24 mouse cellular contexts compared by ENCODE assay signal in the genomic region with DNA sequence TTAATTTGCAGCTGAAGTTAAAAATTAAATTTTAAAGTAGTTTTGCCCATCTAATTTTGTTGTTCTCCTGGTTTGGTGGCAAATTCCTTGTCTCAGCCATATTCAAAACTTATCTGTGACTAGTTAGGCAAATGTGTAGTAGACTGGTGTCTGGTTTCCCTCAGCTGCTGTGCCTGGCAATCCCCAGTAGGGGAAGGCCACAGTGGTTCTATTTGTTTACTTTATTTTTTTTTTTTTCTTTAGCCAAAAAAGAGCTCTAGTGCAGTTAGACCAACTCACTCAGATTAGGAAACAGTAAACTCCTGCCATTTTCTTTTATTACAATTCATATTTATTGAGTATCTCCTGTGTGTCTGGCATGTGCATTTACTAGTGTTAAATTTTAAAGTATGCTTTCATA. TPM values are rescaled to one million over a fixed set of nuclear protein-coding genes. Genes with fewer than 3 reads are reported as not detected.
DNase-seq lines count a peak whose midpoint lies in the region; TF ChIP-seq lines count a peak whose summit lies in the region.
"Had no signal": no experiment of that assay in that cellular context is flagged by ENCODE, and none has a peak within 500 bp of the region (broad histone marks: within the 10 kb centered on the region; RNA-seq: fewer than 3 reads in every experiment).

No protein-coding gene starts in this region.

- H3K27ac ChIP-seq in layer of hippocampus, adult 2 months: no peak overlapping the region
- no peak overlapping the region for H3K27ac ChIP-seq in embryonic facial prominence, embryonic 10.5 days (replicated peaks)
- H3K27ac ChIP-seq: embryonic facial prominence, embryonic 13.5 days; limb, embryonic 15.5 days; neural tube, embryonic 12.5 days had no signal

- peaks cover 22% of the 10 kb centered on the region for H3K36me3 ChIP-seq in embryonic facial prominence, embryonic 10.5 days (replicated peaks)

- H3K27me3 ChIP-seq in embryonic facial prominence, embryonic 10.5 days (replicated peaks; ENCODE audit: low read depth, poor library complexity, severe bottlenecking): no peaks in the 10 kb centered on the region
- H3K27me3 ChIP-seq: embryonic facial prominence, embryonic 13.5 days; limb, embryonic 15.5 days; neural tube, embryonic 12.5 days had no signal

- peak; percentile 57 for TF ChIP-seq CTCF in layer of hippocampus, adult 2 months (conservative IDR thresholded peaks at IDR 0.05)

- no peaks in the 10 kb centered on the region for H3K9me3 ChIP-seq in embryonic facial prominence, embryonic 10.5 days
- H3K9me3 ChIP-seq: embryonic facial prominence, embryonic 13.5 days; limb, embryonic 15.5 days; neural tube, embryonic 12.5 days had no signal

- peak; percentile 5 for DNase-seq in embryo, embryonic 11 days
- DNase-seq in embryo, embryonic 10 days (ENCODE audit: low spot score): no peak
- DNase-seq in layer of hippocampus, adult 2 months (ENCODE audit: low spot score in 2 of 2): no peak
- no peak for DNase-seq in layer of hippocampus, adult 18-20 months (ENCODE audit: low spot score in 2 of 2)
- DNase-seq in 3T3-L1 (ENCODE audit: low read depth, low spot score): peak; percentile 35
- DNase-seq in embryonic facial prominence, embryonic 10.5 days (ENCODE audit: low spot score): peak; percentile 18
- DNase-seq in gastrocnemius, adult 18-20 months (ENCODE audit: low spot score): no peak
- no peak for DNase-seq in thymus, postnatal 25 days
- DNase-seq: adrenal gland, postnatal 10 days; cerebellum, adult 8-10 months; cerebellum, postnatal 36 days; kidney, adult 8-10 months; kidney, postnatal 36 days; layer of hippocampus, adult 9-11 months; left cerebral cortex, postnatal 4 days; lung, postnatal 4 days; midbrain, embryonic 14.5 days; retina, postnatal 1 day; right cerebral cortex, postnatal 25 days; thymus, postnatal 14 days had no signal

- no peak overlapping the region for H3K4me3 ChIP-seq in layer of hippocampus, adult 2 months
- H3K4me3 ChIP-seq in embryonic facial prominence, embryonic 10.5 days: no peak overlapping the region
- H3K4me3 ChIP-seq: embryonic facial prominence, embryonic 13.5 days; limb, embryonic 15.5 days; neural tube, embryonic 12.5 days had no signal

- no peaks in the 10 kb centered on the region for H3K4me1 ChIP-seq in embryonic facial prominence, embryonic 10.5 days
- H3K4me1 ChIP-seq: embryonic facial prominence, embryonic 13.5 days; limb, embryonic 15.5 days; neural tube, embryonic 12.5 days had no signal

RNA-seq across cellular contexts. Expression of gene Pgm3, which starts 49.3 kb away (rescaled TPM):
- 10 to 100 TPM; 14.6 to 15.6 TPM for total RNA-seq in layer of hippocampus, adult 2 months (2021)
- 10 to 100 TPM; 17.6 to 18.1 TPM for total RNA-seq in layer of hippocampus, adult 18-20 months (2021)
- polyA plus RNA-seq in embryonic facial prominence, embryonic 10.5 days (2016; fragmentation: Nextera tagmentation; extraction: Ambion mirVana): 34.0 and 34.2 TPM in 2 replicates
- total RNA-seq in gastrocnemius, adult 18-20 months (2021): 1 to 10 TPM; 3.3 to 4.6 TPM

RNA-seq across cellular contexts. Expression of gene Rwdd2a, which starts 49.5 kb away (rescaled TPM):
- total RNA-seq in layer of hippocampus, adult 2 months (2021): 10 to 100 TPM; 28.2 TPM
- total RNA-seq in layer of hippocampus, adult 18-20 months (2021): 10 to 100 TPM; 27.5 to 30.3 TPM
- polyA plus RNA-seq in embryonic facial prominence, embryonic 10.5 days (2016; fragmentation: Nextera tagmentation; extraction: Ambion mirVana): 2.6 and 2.9 TPM in 2 replicates
- total RNA-seq in gastrocnemius, adult 18-20 months (2021): under 1 TPM; 0.28 to 0.34 TPM
- total RNA-seq: megakaryocyte-erythroid progenitor cell, adult 5-6 weeks had no signal

RNA-seq across cellular contexts. Expression of gene Dop1a, which starts 55.4 kb away (rescaled TPM):
- 10 to 100 TPM; 60.3 to 63.1 TPM for total RNA-seq in layer of hippocampus, adult 2 months (2021)
- 10 to 100 TPM; 54.2 to 55.6 TPM for total RNA-seq in layer of hippocampus, adult 18-20 months (2021)
- 9.5 and 10.3 TPM in 2 replicates for polyA plus RNA-seq in embryonic facial prominence, embryonic 10.5 days (2016; fragmentation: Nextera tagmentation; extraction: Ambion mirVana)
- 10 to 100 TPM in 1 of 2 experiments, 1 to 10 TPM in 1; 9.8 to 10.3 TPM for total RNA-seq in gastrocnemius, adult 18-20 months (2021)

RNA-seq across cellular contexts. Expression of gene Ube2cbp, which starts 57.6 kb away (rescaled TPM):
- 1 to 10 TPM; 3.5 to 4.0 TPM for total RNA-seq in layer of hippocampus, adult 2 months (2021)
- 1 to 10 TPM; 4.5 to 5.4 TPM for total RNA-seq in layer of hippocampus, adult 18-20 months (2021)
- polyA plus RNA-seq in embryonic facial prominence, embryonic 10.5 days (2016; fragmentation: Nextera tagmentation; extraction: Ambion mirVana): 7.1 and 7.3 TPM in 2 replicates
- 1 to 10 TPM; 4.3 to 4.5 TPM for total RNA-seq in gastrocnemius, adult 18-20 months (2021)

Comparison
In these comparisons a context has a peak if more than half of its experiments do, and no peak if none do; other contexts are left out.
1. DNase-seq: peak in embryo, embryonic 11 days (single experiment), 3T3-L1 (single experiment) and embryonic facial prominence, embryonic 10.5 days (single experiment); none in embryo, embryonic 10 days (single experiment), layer of hippocampus, adult 2 months (0 of 2), layer of hippocampus, adult 18-20 months (0 of 2), gastrocnemius, adult 18-20 months (single experiment) and thymus, postnatal 25 days (single experiment).
2. RNA of gene Rwdd2a, which starts 49.5 kb away (total RNA-seq): 27.5 to 30.3 TPM in layer of hippocampus, adult 18-20 months and 28.2 TPM in layer of hippocampus, adult 2 months; 0.28 to 0.34 TPM in gastrocnemius, adult 18-20 months; every median in the first group is over 10 times any median in the second.
3. RNA of gene Dop1a, which starts 55.4 kb away (total RNA-seq): 60.3 to 63.1 TPM in layer of hippocampus, adult 2 months and 54.2 to 55.6 TPM in layer of hippocampus, adult 18-20 months; 9.8 to 10.3 TPM in gastrocnemius, adult 18-20 months; every median in the first group is over 4 times any median in the second.